In genomic region chr4:88867926-88868911, GRCm38 (mm10) we compare ENCODE assay signal across 9 mouse cellular contexts. TPM values are rescaled to one million over a fixed set of nuclear protein-coding genes. Genes with fewer than 3 reads are reported as not detected.
DNase-seq lines count a peak whose midpoint lies in the region; ATAC-seq and TF ChIP-seq lines count a peak whose summit lies in the region.
"Had no signal": no experiment of that assay in that cellular context is flagged by ENCODE, and none has a peak within 500 bp of the region (broad histone marks: within the 10 kb centered on the region; RNA-seq: fewer than 3 reads in every experiment).

No protein-coding gene starts in this region.

- H3K27me3 ChIP-seq in forebrain, embryonic 16.5 days (replicated peaks; ENCODE audit: control insufficient read depth, insufficient read depth, low read length), result 0 out of 2 replicates have a peak, but pooled peaks cover 2% of the 10 kb centered on the region
- peaks cover 10% of the 10 kb centered on the region; the same call in 1 of the 2 replicates for H3K27me3 ChIP-seq in neural tube, embryonic 15.5 days (replicated peaks)

- peak overlapping the region; percentile 60 for H3K4me3 ChIP-seq in forebrain, embryonic 16.5 days (replicated peaks; ENCODE audit: low read length)
- peak overlapping the region; percentile 75 for H3K4me3 ChIP-seq in lung, adult 2 months (replicated peaks; ENCODE audit: extremely low read depth, low read depth, low read length)
- peak overlapping the region; percentile 51 for H3K4me3 ChIP-seq in neural tube, embryonic 15.5 days (replicated peaks)

- ATAC-seq in forebrain, embryonic 16.5 days, result peak; percentile 76
- peak; percentile 76 for ATAC-seq in neural tube, embryonic 15.5 days (ENCODE audit: low FRiP score)

- no peaks in the 10 kb centered on the region for H3K36me3 ChIP-seq in forebrain, embryonic 16.5 days (ENCODE audit: control insufficient read depth, insufficient read depth)
- H3K36me3 ChIP-seq in neural tube, embryonic 15.5 days, result no peaks in the 10 kb centered on the region

- peak overlapping the region; percentile 51 for H3K9ac ChIP-seq in forebrain, embryonic 16.5 days (replicated peaks; ENCODE audit: low read depth, low read length)
- H3K9ac ChIP-seq in neural tube, embryonic 15.5 days (replicated peaks), result peak overlapping the region; percentile 50

- TF ChIP-seq POLR2A in lung, adult 2 months (IDR thresholded peaks at IDR 0.05; ENCODE audit: borderline replicate concordance, extremely low read depth, low read depth, low read length), result peak; percentile 17; the same call in 1 of the 2 replicates

- intact Hi-C loops in gastrocnemius, postnatal 14 days (cut with DNase I; ENCODE audit: low total_unique reads), result no loop called here

- no peak overlapping the region for H3K27ac ChIP-seq in forebrain, embryonic 16.5 days (ENCODE audit: low read length)
- no peak overlapping the region for H3K27ac ChIP-seq in neural tube, embryonic 15.5 days (replicated peaks)

- peaks cover 7% of the 10 kb centered on the region for H3K4me1 ChIP-seq in forebrain, embryonic 16.5 days (replicated peaks; ENCODE audit: control insufficient read depth, insufficient read depth, low read length)
- no peaks in the 10 kb centered on the region; the same call in 1 of the 2 replicates for H3K4me1 ChIP-seq in lung, adult 2 months (ENCODE audit: control insufficient read depth, insufficient read depth, low read length)
- peaks cover 9% of the 10 kb centered on the region for H3K4me1 ChIP-seq in neural tube, embryonic 15.5 days

- no peaks in the 10 kb centered on the region for H3K9me3 ChIP-seq in forebrain, embryonic 16.5 days (ENCODE audit: control insufficient read depth, low read length)
- no peaks in the 10 kb centered on the region for H3K9me3 ChIP-seq in neural tube, embryonic 15.5 days (replicated peaks)

- TF ChIP-seq CTCF in lung, adult 2 months (IDR thresholded peaks at IDR 0.05; ENCODE audit: insufficient read depth, low read length), result no peak

- 6% methylated on average over 30 of the region's 31 CpGs for WGBS in forebrain, embryonic 16.5 days
- 5% methylated on average over 31 of the region's 31 CpGs for WGBS in lung, adult 2 months
- WGBS in neural tube, embryonic 15.5 days, result 7% methylated on average over 31 of the region's 31 CpGs

- H3K4me2 ChIP-seq in forebrain, embryonic 16.5 days (ENCODE audit: low read length), result peak overlapping the region; percentile 75
- peak overlapping the region; percentile 99 for H3K4me2 ChIP-seq in neural tube, embryonic 15.5 days

- DNase-seq in ovary, postnatal 14 days (ENCODE audit: low spot score), result peak; percentile 9
- no peak for DNase-seq in ovary, postnatal 10 days (ENCODE audit: low spot score)
- DNase-seq in adrenal gland, postnatal 36 days, result peak; percentile 13 to 25
- DNase-seq in induced T-regulatory cell, adult 2 months (ENCODE audit: low read depth), result peak; percentile 93
- DNase-seq in lung, adult 2 months, result peak; percentile 12
- no peak for DNase-seq in gastrocnemius, postnatal 14 days

RNA-seq across cellular contexts. Expression of gene Ifne, which starts 11.8 kb away (rescaled TPM):
- total RNA-seq in adrenal gland, postnatal 36 days (2021), result not detected
- not detected in 2 replicates for polyA plus RNA-seq in forebrain, embryonic 16.5 days (2015; fragmentation: Nextera tagmentation; extraction: Ambion mirVana)
- not detected in 2 replicates for polyA plus RNA-seq in lung, adult 2 months (2012; rRNA removed)
- not detected in 2 replicates for polyA plus RNA-seq in neural tube, embryonic 15.5 days (2015; fragmentation: Nextera tagmentation; extraction: Ambion mirVana)
- not detected for total RNA-seq in gastrocnemius, postnatal 14 days (2021)
- total RNA-seq: layer of hippocampus, postnatal 14 days had no signal

RNA-seq across cellular contexts. Expression of gene Ifna1, which starts 18.3 kb away (rescaled TPM):
- total RNA-seq in adrenal gland, postnatal 36 days (2021), result not detected
- polyA plus RNA-seq in forebrain, embryonic 16.5 days (2015; fragmentation: Nextera tagmentation; extraction: Ambion mirVana), result not detected in 2 replicates
- polyA plus RNA-seq in lung, adult 2 months (2012; rRNA removed), result not detected in 2 replicates
- polyA plus RNA-seq in neural tube, embryonic 15.5 days (2015; fragmentation: Nextera tagmentation; extraction: Ambion mirVana), result not detected in 2 replicates
- total RNA-seq in gastrocnemius, postnatal 14 days (2021), result not detected
- total RNA-seq: layer of hippocampus, postnatal 14 days had no signal

RNA-seq across cellular contexts. Expression of gene Ifna4, which starts 26.6 kb away (rescaled TPM):
- total RNA-seq in adrenal gland, postnatal 36 days (2021), result not detected
- not detected in 2 replicates for polyA plus RNA-seq in forebrain, embryonic 16.5 days (2015; fragmentation: Nextera tagmentation; extraction: Ambion mirVana)
- polyA plus RNA-seq in lung, adult 2 months (2012; rRNA removed), result not detected in 2 replicates
- polyA plus RNA-seq in neural tube, embryonic 15.5 days (2015; fragmentation: Nextera tagmentation; extraction: Ambion mirVana), result not detected in 2 replicates
- total RNA-seq in gastrocnemius, postnatal 14 days (2021), result not detected
- total RNA-seq: layer of hippocampus, postnatal 14 days had no signal

RNA-seq across cellular contexts. Expression of gene Ifna5, which starts 32.9 kb away (rescaled TPM):
- total RNA-seq in adrenal gland, postnatal 36 days (2021), result not detected
- not detected in 2 replicates for polyA plus RNA-seq in forebrain, embryonic 16.5 days (2015; fragmentation: Nextera tagmentation; extraction: Ambion mirVana)
- polyA plus RNA-seq in lung, adult 2 months (2012; rRNA removed), result not detected in 2 replicates
- not detected in 2 replicates for polyA plus RNA-seq in neural tube, embryonic 15.5 days (2015; fragmentation: Nextera tagmentation; extraction: Ambion mirVana)
- not detected for total RNA-seq in gastrocnemius, postnatal 14 days (2021)
- total RNA-seq: layer of hippocampus, postnatal 14 days had no signal

RNA-seq across cellular contexts. Expression of gene Ifna6, which starts 41.0 kb away (rescaled TPM):
- total RNA-seq in adrenal gland, postnatal 36 days (2021), result not detected
- not detected in 2 replicates for polyA plus RNA-seq in forebrain, embryonic 16.5 days (2015; fragmentation: Nextera tagmentation; extraction: Ambion mirVana)
- not detected in 2 replicates for polyA plus RNA-seq in lung, adult 2 months (2012; rRNA removed)
- not detected in 2 replicates for polyA plus RNA-seq in neural tube, embryonic 15.5 days (2015; fragmentation: Nextera tagmentation; extraction: Ambion mirVana)
- not detected for total RNA-seq in gastrocnemius, postnatal 14 days (2021)
- total RNA-seq: layer of hippocampus, postnatal 14 days had no signal

Comparison
In these comparisons a context has a peak if more than half of its experiments do, and no peak if none do; other contexts are left out.
1. DNase-seq: peak in ovary, postnatal 14 days (single experiment), adrenal gland, postnatal 36 days (2 of 2), induced T-regulatory cell, adult 2 months (single experiment) and lung, adult 2 months (single experiment); none in ovary, postnatal 10 days (single experiment) and gastrocnemius, postnatal 14 days (single experiment).
2. Peak in every context shown above with its lines, with median percentiles within 50 percentile points of each other: H3K4me3 ChIP-seq.